Mouse (Mus musculus) kidney, postnatal 14 days (tissue): ENCODE measurements at regions not wholly inside any gene's neighbourhood (a gene's known extent, or its start where the extent isn't known, plus 50 kb on each side); places are given as distances from the start of the nearest gene placed in this dataset.
A peak's percentile ranks its signal among the peaks of the same experiment; 100 is the strongest.

Experiments
- DNase-seq: peaks from one replicate; pipeline ENCODE4 v3.0.0; 2022; ENCODE audit warnings: mixed read lengths

- no peak for DNase-seq
These were observed 110.5 kb downstream of the Rergl start for GRCm38 (mm10) chr6:139391307-139391706.

- no peak for DNase-seq
These were observed 150.8 kb downstream of the Rergl start for GRCm38 (mm10) chr6:139350939-139351338.

GRCm38 (mm10) chr6:139325226-139325625 is 176.6 kb downstream of the Rergl start:
- no peak for DNase-seq

- no peak for DNase-seq
These were observed 194.1 kb downstream of the Rergl start for GRCm38 (mm10) chr6:139307651-139308050.

GRCm38 (mm10) chr6:139304306-139304705 is 197.5 kb downstream of the Rergl start:
- no peak for DNase-seq

GRCm38 (mm10) chr6:139295701-139296100 is 206.1 kb downstream of the Rergl start:
- no peak for DNase-seq

GRCm38 (mm10) chr6:139279093-139279492 is 222.7 kb downstream of the Rergl start:
- no peak for DNase-seq

- DNase-seq: no peak
These were observed 226.3 kb downstream of the Rergl start for GRCm38 (mm10) chr6:139275512-139275911.

- no peak for DNase-seq
These were observed 248.1 kb downstream of the Rergl start for GRCm38 (mm10) chr6:139253704-139254103.

GRCm38 (mm10) chr6:139248920-139249547 is 252.7 kb downstream of the Rergl start:
- peak; percentile 42 for DNase-seq

GRCm38 (mm10) chr6:139226127-139226526 is 275.6 kb downstream of the Rergl start:
- DNase-seq: no peak

GRCm38 (mm10) chr6:139214488-139214887 is 287.3 kb downstream of the Rergl start:
- DNase-seq: no peak

GRCm38 (mm10) chr6:139210256-139210655 is 291.5 kb downstream of the Rergl start:
- no peak for DNase-seq

GRCm38 (mm10) chr6:139198601-139199000 is 303.2 kb downstream of the Rergl start:
- no peak for DNase-seq

GRCm38 (mm10) chr6:139186431-139186830 is 315.3 kb downstream of the Rergl start:
- no peak for DNase-seq

- DNase-seq: no peak
These were observed 341.4 kb downstream of the Rergl start for GRCm38 (mm10) chr6:139160352-139160751.

- DNase-seq: no peak
These were observed 342.0 kb downstream of the Rergl start for GRCm38 (mm10) chr6:139159741-139160140.

GRCm38 (mm10) chr6:139154802-139155201 is 347.0 kb downstream of the Rergl start:
- no peak for DNase-seq

GRCm38 (mm10) chr6:139135693-139136092 is 366.1 kb downstream of the Rergl start:
- DNase-seq: no peak

GRCm38 (mm10) chr6:139132083-139132679 is 369.6 kb downstream of the Rergl start:
- DNase-seq: no peak

GRCm38 (mm10) chr6:139108263-139108662 is 393.5 kb downstream of the Rergl start:
- no peak for DNase-seq

GRCm38 (mm10) chr6:139103397-139103796 is 398.4 kb downstream of the Rergl start:
- no peak for DNase-seq

GRCm38 (mm10) chr6:139099273-139099672 is 402.5 kb downstream of the Rergl start:
- DNase-seq: no peak

- DNase-seq: no peak
These were observed 417.1 kb upstream of the Igbp1b start for GRCm38 (mm10) chr6:139075433-139075832.

- no peak for DNase-seq
These were observed 369.4 kb upstream of the Igbp1b start for GRCm38 (mm10) chr6:139027696-139028095.
